Mouse (Mus musculus) cortical plate, adult 2 months (tissue): ENCODE measurements at regions not wholly inside any gene's neighbourhood (a gene's known extent, or its start where the extent isn't known, plus 50 kb on each side); places are given as distances from the start of the nearest gene placed in this dataset.

ENCODE experiments used
- CTCF ChIP-seq: fragments of 200-500 bp; IDR thresholded peaks from 2 replicates; pipeline ENCODE4 v1.5.1; 2011; ENCODE audit warnings: mild to moderate bottlenecking, control low read depth, low read length; ENCODE audit not compliant: insufficient read depth; ENCODE audit errors: extremely low read depth
- POLR2A ChIP-seq: fragments of 200-500 bp; IDR thresholded peaks from 2 replicates; pipeline ENCODE4 v1.6.1; 2011; ENCODE audit warnings: mild to moderate bottlenecking, low read length, control low read depth; ENCODE audit not compliant: insufficient read depth; ENCODE audit errors: extremely low read depth

GRCm38 (mm10) chr14:24865579-24866230, 378.8 kb downstream of the Rps24 start:
- TF ChIP-seq CTCF (no peak), POLR2A (no peak)
